Mouse (Mus musculus) frontal cortex, adult (tissue): ENCODE results near the gene Nipal3.

Source experiments
- ATAC-seq: cut with Nextera tagmentation; 2 replicates; pipeline ENCODE4 v1.9.2; 2017; ENCODE audit warnings: mild to moderate bottlenecking, moderate library complexity, mixed read lengths; ENCODE audit not compliant: low TSS enrichment

Gene Nipal3

GRCm38 (mm10) chr4:135436291-135436690 is 58.5 kb downstream of the Nipal3 start:
- no peak for ATAC-seq

DNA sequence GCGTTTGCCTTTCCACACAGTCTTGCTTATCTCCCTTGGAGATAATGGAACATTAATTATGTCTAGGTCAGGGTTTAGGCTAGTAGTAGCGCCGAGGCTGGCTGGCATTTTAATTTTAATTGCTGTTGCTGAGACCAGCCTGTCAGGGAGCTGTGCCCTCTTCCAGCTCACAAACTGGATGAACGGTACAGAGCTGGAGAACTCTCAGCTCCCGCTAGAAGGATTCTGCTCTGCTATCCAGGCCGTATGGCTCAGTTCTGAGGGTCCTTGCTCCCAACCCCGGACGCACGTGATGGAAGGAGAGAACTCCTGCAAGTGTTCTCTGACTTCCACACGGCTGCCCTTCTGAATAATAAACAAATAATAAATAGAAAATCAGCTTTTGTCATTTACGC is 60.4 kb downstream of the Nipal3 start:
- ATAC-seq = no peak

GRCm38 (mm10) chr4:135433443-135434394 is 61.1 kb downstream of the Nipal3 start, which contains the start of gene Rcan3:
TSS of gene Rcan3 (minus strand) at chr4:135433853.
- ATAC-seq = peak; percentile 52; the same call in 1 of the 2 replicates

- no peak for ATAC-seq
These were observed 61.8 kb downstream of the Nipal3 start for GRCm38 (mm10) chr4:135433086-135433442.

DNA sequence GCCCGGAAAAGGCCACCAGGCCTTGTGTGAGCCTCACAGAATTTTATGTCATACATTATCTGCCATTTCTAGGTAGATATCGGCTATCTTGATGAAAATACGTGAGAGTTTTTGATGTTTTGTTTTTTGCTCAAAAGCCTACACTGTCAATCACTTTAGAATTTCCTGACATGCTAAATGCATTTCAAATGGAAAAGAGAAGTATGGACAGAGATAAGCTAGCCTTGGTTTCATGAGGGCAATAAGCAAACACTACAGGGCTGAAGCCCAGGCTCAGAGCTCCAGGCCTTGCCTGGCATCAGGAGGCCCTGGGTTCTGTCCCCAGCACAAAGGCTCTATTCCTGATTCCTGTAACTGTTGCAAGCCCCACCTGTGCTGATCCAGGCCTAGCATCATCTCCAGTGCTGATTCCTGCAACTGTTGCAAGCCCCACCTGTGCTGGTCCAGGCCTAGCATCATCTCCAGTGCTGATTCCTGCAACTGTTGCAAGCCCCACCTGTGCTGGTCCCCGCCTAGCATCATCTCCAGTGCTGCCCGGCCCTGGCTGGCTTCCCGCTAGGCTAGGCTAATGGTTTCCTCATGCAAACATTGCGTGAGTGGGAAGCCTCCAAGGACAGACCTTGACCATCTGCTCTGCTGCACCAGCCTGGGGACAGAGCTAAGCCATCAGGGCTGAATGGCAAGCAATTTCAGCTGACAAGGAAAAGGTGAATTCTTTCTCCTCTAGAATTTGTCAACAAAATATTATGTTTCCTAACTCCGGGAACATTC is 64.7 kb downstream of the Nipal3 start:
- no peak for ATAC-seq

DNA sequence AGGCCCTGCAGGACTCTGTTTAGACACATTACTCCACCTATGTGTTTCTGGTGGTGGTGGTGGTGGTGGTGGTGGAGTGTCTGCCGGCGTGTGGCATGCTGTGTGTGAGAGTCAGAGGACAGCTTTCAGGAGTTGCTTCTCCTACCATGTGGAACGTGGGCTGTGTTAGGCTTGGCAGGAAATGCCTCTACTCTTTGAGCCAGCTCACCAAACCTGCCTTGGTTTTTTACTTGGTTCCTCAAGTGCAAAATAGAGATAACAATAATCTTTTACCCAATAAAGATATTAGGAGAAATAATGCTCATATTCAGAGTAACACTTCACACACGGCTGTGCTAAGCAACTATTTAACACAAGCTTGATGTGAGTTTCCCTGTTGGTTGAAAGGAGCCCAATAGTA is 65.5 kb downstream of the Nipal3 start:
- ATAC-seq = peak; percentile 46; the same call in 1 of the 2 replicates

DNA sequence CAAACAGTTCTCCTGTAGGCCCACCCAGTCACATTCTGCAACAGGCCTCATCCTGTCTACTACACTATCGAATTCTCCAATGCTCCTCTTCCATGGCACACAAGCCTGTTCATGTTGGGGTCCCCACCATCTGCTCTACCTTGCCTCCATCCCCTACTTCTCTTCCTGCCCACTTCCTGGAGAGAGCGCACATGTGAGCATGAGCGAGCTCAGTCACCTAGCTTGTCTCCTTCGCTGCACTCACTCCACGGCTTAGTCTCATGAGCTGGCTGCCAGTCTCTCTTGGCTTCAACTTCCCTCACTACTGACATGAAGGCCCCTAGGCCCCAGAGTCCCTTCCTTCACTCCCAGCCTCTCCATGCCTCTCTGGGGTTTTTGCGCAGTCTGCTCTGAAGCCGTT is 68.3 kb downstream of the Nipal3 start:
- ATAC-seq = no peak

GRCm38 (mm10) chr4:135425625-135426024 is 69.2 kb downstream of the Nipal3 start:
- peak; percentile 92 for ATAC-seq

GRCm38 (mm10) chr4:135420961-135421360 is 73.9 kb downstream of the Nipal3 start:
- no peak for ATAC-seq

DNA sequence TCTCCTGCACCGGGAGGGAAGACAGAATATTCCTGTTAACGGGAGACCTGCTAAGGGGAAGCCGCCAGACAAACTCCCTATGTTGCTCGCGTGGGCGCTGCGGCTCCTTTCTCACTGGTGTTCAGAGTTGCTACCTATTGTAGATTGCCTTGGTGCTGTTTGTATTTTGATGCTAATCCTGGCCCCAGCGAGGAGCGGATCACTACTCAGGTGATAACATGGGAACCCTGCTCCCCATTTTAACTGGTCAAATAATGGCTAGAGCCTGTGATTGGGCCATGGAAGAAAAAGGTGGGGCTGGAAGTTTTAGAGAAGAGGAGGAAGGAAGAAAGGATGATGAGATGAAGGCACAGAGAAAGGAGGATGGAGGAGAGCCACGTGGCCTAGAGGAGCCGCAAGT is 74.4 kb downstream of the Nipal3 start:
- ATAC-seq = no peak

GRCm38 (mm10) chr4:135419996-135420395 is 74.8 kb downstream of the Nipal3 start:
- no peak for ATAC-seq

GRCm38 (mm10) chr4:135416367-135416766 is 78.5 kb downstream of the Nipal3 start:
- no peak for ATAC-seq

GRCm38 (mm10) chr4:135413491-135413890 is 81.3 kb downstream of the Nipal3 start:
- no peak for ATAC-seq

DNA sequence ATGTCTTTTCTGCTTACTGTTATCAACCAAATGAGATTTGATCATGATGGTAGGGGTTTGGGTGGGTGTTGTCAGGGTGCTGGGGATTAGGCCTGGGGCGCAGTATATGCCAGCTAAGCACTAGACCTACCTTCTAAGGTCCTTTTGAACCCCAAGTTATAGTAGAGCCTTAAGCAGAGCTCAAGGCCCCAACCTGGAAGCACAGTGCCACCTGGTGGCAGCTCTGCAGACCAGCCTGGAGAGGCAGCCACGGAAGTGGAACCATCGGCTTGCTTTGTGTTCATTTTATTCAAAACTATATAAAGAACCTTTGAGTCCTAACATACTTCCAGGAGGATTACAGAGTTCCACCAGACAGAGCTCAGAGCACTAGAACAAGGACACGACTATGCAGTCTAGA is 83.2 kb downstream of the Nipal3 start:
- peak; percentile 69; the same call in 1 of the 2 replicates for ATAC-seq

GRCm38 (mm10) chr4:135406180-135406579 is 88.7 kb downstream of the Nipal3 start:
- ATAC-seq = no peak

DNA sequence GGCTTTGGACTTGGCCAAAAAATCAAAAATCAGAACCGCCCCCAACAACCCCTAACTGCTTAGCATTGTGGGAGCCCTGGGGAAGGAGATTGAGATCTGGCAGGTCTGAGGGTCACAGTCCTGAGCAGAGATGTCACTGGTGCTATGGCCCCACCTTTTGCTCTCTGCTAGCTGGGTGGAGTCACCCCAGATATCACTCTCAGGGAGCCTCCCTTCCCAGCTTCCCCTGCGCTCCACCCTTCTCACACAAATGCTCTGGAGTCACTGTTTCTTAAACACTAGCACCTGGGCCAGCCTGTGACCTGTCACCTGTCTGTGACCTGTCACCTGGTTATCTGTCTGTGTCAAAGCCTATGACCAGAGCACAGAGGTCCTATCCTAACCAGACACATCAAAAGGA is 89.9 kb downstream of the Nipal3 start:
- no peak for ATAC-seq

DNA sequence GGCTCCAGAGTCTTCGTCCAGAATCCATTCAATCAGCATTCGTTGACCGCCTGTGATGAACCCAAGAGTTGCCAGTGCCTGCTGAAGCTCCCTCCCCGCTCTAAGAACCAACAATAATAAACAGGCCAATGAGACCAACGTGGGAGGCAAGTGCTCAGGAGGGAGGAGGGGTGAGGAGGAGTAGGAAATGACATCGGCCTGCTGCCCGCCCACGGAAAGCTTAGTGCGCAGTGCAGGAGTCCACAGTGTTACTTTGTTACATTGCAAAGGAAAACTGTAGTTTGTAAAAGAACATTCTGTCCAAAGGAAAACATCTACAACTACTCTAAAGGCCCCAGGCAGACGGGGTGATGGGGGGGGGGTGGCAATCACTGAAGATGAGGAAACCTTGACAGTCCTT is 90.8 kb downstream of the Nipal3 start:
- ATAC-seq = no peak

GRCm38 (mm10) chr4:135401881-135402280 is 93.0 kb downstream of the Nipal3 start:
- ATAC-seq = no peak

- ATAC-seq = no peak
These were observed 96.8 kb downstream of the Nipal3 start, which contains the start of gene Ncmap for GRCm38 (mm10) chr4:135397991-135398390. TSS of gene Ncmap (minus strand) at chr4:135398227.

GRCm38 (mm10) chr4:135397551-135397950 is 97.3 kb downstream of the Nipal3 start:
- no peak for ATAC-seq

DNA sequence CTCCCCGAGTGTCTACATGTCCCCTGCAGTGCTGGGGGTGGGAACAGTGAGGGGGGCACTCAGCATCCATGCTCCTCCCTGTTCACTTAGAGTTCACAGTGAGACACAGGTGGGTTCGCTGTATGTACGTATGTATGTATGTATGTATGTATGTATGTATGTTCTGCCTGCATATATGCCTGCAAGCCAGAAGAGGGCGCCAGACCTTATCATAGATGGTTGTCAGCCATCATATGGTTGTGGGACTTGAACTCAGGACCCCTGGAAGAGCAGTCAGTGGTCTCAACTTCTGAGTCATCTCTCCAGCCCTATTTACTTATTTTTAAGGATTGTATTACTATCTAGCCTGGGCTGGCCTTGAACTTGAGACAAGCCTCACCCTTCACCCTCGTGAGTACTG is 98.5 kb downstream of the Nipal3 start:
- no peak for ATAC-seq
